Mouse (Mus musculus): ENCODE results near the gene Ddx47.

DNA sequence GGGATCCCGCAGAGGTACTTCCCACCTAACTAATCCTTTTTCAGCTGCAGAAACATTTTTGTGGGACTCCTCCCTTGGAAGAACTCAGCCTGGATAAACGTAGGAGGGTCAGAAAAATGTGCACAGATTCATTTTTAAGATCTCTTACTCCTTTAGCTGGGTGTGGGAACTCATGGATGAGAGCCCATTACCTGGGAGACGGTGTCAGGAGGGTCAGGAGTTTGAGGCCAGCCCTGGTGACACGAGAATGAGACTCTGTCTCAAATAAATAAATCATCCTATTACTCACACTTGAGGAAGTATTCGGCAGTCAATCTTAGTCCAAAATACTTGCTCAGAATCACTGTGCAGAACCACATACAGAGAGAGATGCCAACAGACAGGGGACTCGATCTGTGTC, 58.4 kb downstream of the Ddx47 start:
- TF ChIP-seq CTCF (IDR thresholded peaks at IDR 0.05; ENCODE audit: extremely low read depth, insufficient read length, insufficient replicate concordance, low read depth, low read length), result no peak
- no peak for TF ChIP-seq POLR2A (IDR thresholded peaks at IDR 0.05; ENCODE audit: low read depth, low read length)

Measured in small intestine, adult 2 months (tissue).